Mouse (Mus musculus) layer of hippocampus, postnatal 14 days (tissue): ENCODE measurements around the gene Anxa4. TPM values are rescaled to one million over a fixed set of nuclear protein-coding genes. Genes with fewer than 3 reads are reported as not detected.
A peak's percentile ranks its signal among the peaks of the same experiment; 100 is the strongest.

Experiments used
- DNase-seq, 2 experiments: peaks; one replicate each; pipeline ENCODE4 v3.0.0; 2021 to 2022; ENCODE audit warnings: low spot score in 2 of 2, mixed read lengths in 1 of 2
- long read RNA-seq, 2 experiments: library from polyadenylated mRNA; stranded (forward); transcript quantifications; one replicate each; pipeline ENCODE4 v2.0.0; 2021
- total RNA-seq, 2 experiments: library from RNA; stranded (reverse); gene quantifications; 2 replicates each; pipeline ENCODE4 v1.2.3; 2021

Anxa4 gene
- total RNA-seq = 1 to 10 TPM; 2.8 to 5.8 TPM
- long read RNA-seq, experiment 1, partial matches to known transcripts = 0 of 4 reads
- long read RNA-seq, experiment 1, other reads (novel, unspliced or antisense) = 1 of 4 reads
- long read RNA-seq, experiment 2, transcript Anxa4-201 (13 exons, 2,002 nt) = major isoform, 9 of 13 reads
- long read RNA-seq, experiment 2, partial matches to known transcripts = 0 of 13 reads
- long read RNA-seq, experiment 2, other reads (novel, unspliced or antisense) = 4 of 13 reads

GRCm38 (mm10) chr6:86793021-86793815 is at the start of gene Anxa4:
Gene Anxa4 (minus strand): TSS chr6:86793584.
- DNase-seq = peak in 1 of 2 experiments; percentile 18

- no peak for DNase-seq
Measured at GRCm38 (mm10) chr6:86841949-86842348, 48.6 kb upstream of the Anxa4 start.

- no peak for DNase-seq
Measured at GRCm38 (mm10) chr6:86839089-86839488, 45.7 kb upstream of the Anxa4 start.

GRCm38 (mm10) chr6:86832802-86833502 is 39.6 kb upstream of the Anxa4 start:
- DNase-seq = no peak

GRCm38 (mm10) chr6:86830738-86831500 is 37.5 kb upstream of the Anxa4 start:
- no peak for DNase-seq

- no peak for DNase-seq
Measured at GRCm38 (mm10) chr6:86829768-86830167, 36.4 kb upstream of the Anxa4 start.

GRCm38 (mm10) chr6:86827432-86827831 is 34.0 kb upstream of the Anxa4 start:
- no peak for DNase-seq

- DNase-seq = no peak
Measured at GRCm38 (mm10) chr6:86824401-86824800, 31.0 kb upstream of the Anxa4 start.

GRCm38 (mm10) chr6:86823824-86824223 is 30.4 kb upstream of the Anxa4 start:
- DNase-seq = peak in 1 of 2 experiments; percentile 30

- DNase-seq = no peak
Measured at GRCm38 (mm10) chr6:86823051-86823431, 29.7 kb upstream of the Anxa4 start.

- peak in 1 of 2 experiments; percentile 37 for DNase-seq
Measured at GRCm38 (mm10) chr6:86822285-86823050, 29.1 kb upstream of the Anxa4 start.

- DNase-seq = no peak
Measured at GRCm38 (mm10) chr6:86820690-86821089, 27.3 kb upstream of the Anxa4 start.

GRCm38 (mm10) chr6:86819926-86820325 is 26.5 kb upstream of the Anxa4 start:
- no peak for DNase-seq

- DNase-seq = no peak
Measured at GRCm38 (mm10) chr6:86818914-86819313, 25.5 kb upstream of the Anxa4 start.

- DNase-seq = no peak
Measured at GRCm38 (mm10) chr6:86816586-86816985, 23.2 kb upstream of the Anxa4 start.

GRCm38 (mm10) chr6:86815436-86815835 is 22.1 kb upstream of the Anxa4 start:
- no peak for DNase-seq

- peak in 1 of 2 experiments; percentile 25 for DNase-seq
Measured at GRCm38 (mm10) chr6:86814926-86815325, 21.5 kb upstream of the Anxa4 start.

- DNase-seq = peak in 1 of 2 experiments; percentile 52
Measured at GRCm38 (mm10) chr6:86813341-86813740, 20.0 kb upstream of the Anxa4 start.

GRCm38 (mm10) chr6:86812919-86813318 is 19.5 kb upstream of the Anxa4 start:
- DNase-seq = no peak

GRCm38 (mm10) chr6:86806455-86807086 is 13.2 kb upstream of the Anxa4 start:
- DNase-seq = peak; percentile 79 to 81
